ENCODE assay signal across 16 mouse cellular contexts in genomic region chr14:21669218-21669617, GRCm38 (mm10). TPM values are rescaled to one million over a fixed set of nuclear protein-coding genes. Genes with fewer than 3 reads are reported as not detected.
DNase-seq lines count a peak whose midpoint lies in the region; ATAC-seq lines count a peak whose summit lies in the region.
"Had no signal": no experiment of that assay in that cellular context is flagged by ENCODE, and none has a peak within 500 bp of the region (broad histone marks: within the 10 kb centered on the region; RNA-seq: fewer than 3 reads in every experiment).

No protein-coding gene starts in this region.

- 89% methylated on average over 11 of the region's 11 CpGs for WGBS in hindbrain, embryonic 14.5 days
- 91% methylated on average over 11 of the region's 11 CpGs for WGBS in hindbrain, embryonic 11.5 days
- WGBS in limb, embryonic 12.5 days, result 93% methylated on average over 11 of the region's 11 CpGs
- WGBS in limb, embryonic 10.5 days, result 92% methylated on average over 11 of the region's 11 CpGs
- WGBS in stomach, embryonic 16.5 days, result 81% methylated on average over 11 of the region's 11 CpGs

- no peaks in the 10 kb centered on the region for H3K4me1 ChIP-seq in hindbrain, embryonic 14.5 days (replicated peaks; ENCODE audit: control insufficient read depth, insufficient read depth, low read length)
- no peaks in the 10 kb centered on the region for H3K4me1 ChIP-seq in hindbrain, embryonic 11.5 days (replicated peaks; ENCODE audit: control insufficient read depth, insufficient read depth, low read length)
- peaks cover 26% of the 10 kb centered on the region for H3K4me1 ChIP-seq in limb, embryonic 12.5 days (replicated peaks)
- peaks cover 33% of the 10 kb centered on the region for H3K4me1 ChIP-seq in limb, embryonic 10.5 days
- H3K4me1 ChIP-seq in stomach, embryonic 16.5 days (ENCODE audit: control insufficient read depth, insufficient read depth, low read length), result no peaks in the 10 kb centered on the region; the same call in 1 of the 2 replicates

- no peaks in the 10 kb centered on the region for H3K9me3 ChIP-seq in hindbrain, embryonic 14.5 days (ENCODE audit: control insufficient read depth, low read length)
- no peaks in the 10 kb centered on the region for H3K9me3 ChIP-seq in hindbrain, embryonic 11.5 days (ENCODE audit: control insufficient read depth, low read length)
- no peaks in the 10 kb centered on the region for H3K9me3 ChIP-seq in limb, embryonic 12.5 days
- no peaks in the 10 kb centered on the region for H3K9me3 ChIP-seq in limb, embryonic 10.5 days (replicated peaks)
- no peaks in the 10 kb centered on the region for H3K9me3 ChIP-seq in stomach, embryonic 16.5 days (replicated peaks; ENCODE audit: control insufficient read depth, low read length)
- H3K9me3 ChIP-seq: embryonic facial prominence, embryonic 13.5 days; heart, embryonic 13.5 days had no signal

- ATAC-seq in hindbrain, embryonic 14.5 days (ENCODE audit: low FRiP score), result no peak
- no peak for ATAC-seq in hindbrain, embryonic 11.5 days (ENCODE audit: low FRiP score)
- ATAC-seq in limb, embryonic 12.5 days (ENCODE audit: insufficient number of reproducible peaks, insufficient read depth, low FRiP score, low TSS enrichment, low read depth), result no peak
- ATAC-seq in stomach, embryonic 16.5 days (ENCODE audit: insufficient read depth, low FRiP score), result peak; percentile 22; the same call in 1 of the 2 replicates
- no peak for ATAC-seq in megakaryocyte, adult 5-6 weeks (ENCODE audit: poor library complexity, severe bottlenecking)
- ATAC-seq: midbrain, embryonic 16.5 days had no signal

- no peak overlapping the region for H3K4me2 ChIP-seq in hindbrain, embryonic 14.5 days (replicated peaks)
- H3K4me2 ChIP-seq in hindbrain, embryonic 11.5 days (replicated peaks; ENCODE audit: low read depth, low read length), result no peak overlapping the region
- H3K4me2 ChIP-seq in limb, embryonic 12.5 days, result no peak overlapping the region
- no peak overlapping the region for H3K4me2 ChIP-seq in stomach, embryonic 16.5 days (ENCODE audit: low read depth, low read length)
- H3K4me2 ChIP-seq: embryonic facial prominence, embryonic 13.5 days; heart, embryonic 13.5 days had no signal

- DNase-seq in hindbrain, embryonic 14.5 days (ENCODE audit: low spot score), result no peak
- DNase-seq in hindbrain, embryonic 11.5 days (ENCODE audit: low spot score), result no peak
- no peak for DNase-seq in limb, embryonic 10.5 days (ENCODE audit: low spot score)
- peak; percentile 43 for DNase-seq in right cerebral cortex, postnatal 14 days
- DNase-seq in right cerebral cortex, adult 2 months (ENCODE audit: low spot score in 2 of 2), result no peak
- DNase-seq: cerebellum, adult 11 months; thymus, postnatal 36 days had no signal

- 0 out of 2 replicates have a peak overlapping the region, but pooled peaks have one; percentile 9 for H3K27ac ChIP-seq in hindbrain, embryonic 14.5 days
- H3K27ac ChIP-seq in hindbrain, embryonic 11.5 days (ENCODE audit: low read depth, low read length), result no peak overlapping the region
- 0 out of 2 replicates have a peak overlapping the region, but pooled peaks have one; percentile 12 for H3K27ac ChIP-seq in limb, embryonic 12.5 days
- no peak overlapping the region for H3K27ac ChIP-seq in limb, embryonic 10.5 days
- H3K27ac ChIP-seq in stomach, embryonic 16.5 days (ENCODE audit: low read length), result no peak overlapping the region
- H3K27ac ChIP-seq: embryonic facial prominence, embryonic 13.5 days; heart, embryonic 13.5 days had no signal

- no peaks in the 10 kb centered on the region for H3K27me3 ChIP-seq in hindbrain, embryonic 14.5 days (ENCODE audit: control insufficient read depth, insufficient read depth, low read length)
- H3K27me3 ChIP-seq in hindbrain, embryonic 11.5 days (ENCODE audit: control insufficient read depth, insufficient read depth, low read length), result no peaks in the 10 kb centered on the region
- H3K27me3 ChIP-seq in limb, embryonic 12.5 days, result no peaks in the 10 kb centered on the region
- no peaks in the 10 kb centered on the region for H3K27me3 ChIP-seq in limb, embryonic 10.5 days (ENCODE audit: low read depth, poor library complexity, severe bottlenecking)
- no peaks in the 10 kb centered on the region for H3K27me3 ChIP-seq in stomach, embryonic 16.5 days (ENCODE audit: control insufficient read depth, insufficient read depth, low read length)
- H3K27me3 ChIP-seq: embryonic facial prominence, embryonic 13.5 days; heart, embryonic 13.5 days had no signal

- H3K36me3 ChIP-seq in hindbrain, embryonic 14.5 days (replicated peaks; ENCODE audit: control insufficient read depth, insufficient read depth), result peaks cover 58% of the 10 kb centered on the region
- 0 out of 2 replicates have a peak, but pooled peaks cover 7% of the 10 kb centered on the region for H3K36me3 ChIP-seq in hindbrain, embryonic 11.5 days (ENCODE audit: control insufficient read depth, insufficient read depth, low read length)
- H3K36me3 ChIP-seq in limb, embryonic 12.5 days, result peaks cover 70% of the 10 kb centered on the region
- H3K36me3 ChIP-seq in limb, embryonic 10.5 days, result peaks cover 68% of the 10 kb centered on the region
- H3K36me3 ChIP-seq in stomach, embryonic 16.5 days (ENCODE audit: control insufficient read depth, insufficient read depth, low read length), result peaks cover 17% of the 10 kb centered on the region

- no peak overlapping the region for H3K4me3 ChIP-seq in hindbrain, embryonic 14.5 days (replicated peaks; ENCODE audit: low read length)
- H3K4me3 ChIP-seq in hindbrain, embryonic 11.5 days (ENCODE audit: low read depth, low read length), result no peak overlapping the region
- H3K4me3 ChIP-seq in limb, embryonic 12.5 days (replicated peaks), result no peak overlapping the region
- no peak overlapping the region for H3K4me3 ChIP-seq in limb, embryonic 10.5 days
- no peak overlapping the region for H3K4me3 ChIP-seq in stomach, embryonic 16.5 days (replicated peaks; ENCODE audit: low read length)
- H3K4me3 ChIP-seq: embryonic facial prominence, embryonic 13.5 days; heart, embryonic 13.5 days had no signal

- no peak overlapping the region for H3K9ac ChIP-seq in hindbrain, embryonic 14.5 days
- no peak overlapping the region for H3K9ac ChIP-seq in hindbrain, embryonic 11.5 days (ENCODE audit: low read depth, low read length)
- H3K9ac ChIP-seq in limb, embryonic 12.5 days (replicated peaks), result no peak overlapping the region
- no peak overlapping the region for H3K9ac ChIP-seq in stomach, embryonic 16.5 days (ENCODE audit: low read length)
- H3K9ac ChIP-seq: embryonic facial prominence, embryonic 13.5 days; heart, embryonic 13.5 days had no signal

RNA-seq across cellular contexts. Expression of gene Dupd1, which starts 45.2 kb away (rescaled TPM):
- not detected in 2 replicates for polyA plus RNA-seq in hindbrain, embryonic 14.5 days (2014; fragmentation: Nextera tagmentation; extraction: Ambion mirVana)
- polyA plus RNA-seq in hindbrain, embryonic 11.5 days (2014; fragmentation: Nextera tagmentation; extraction: Ambion mirVana), result 0.13 TPM in 1 of 2 replicates, not detected in the other
- polyA plus RNA-seq in limb, embryonic 12.5 days (2016; fragmentation: Nextera tagmentation; extraction: Ambion mirVana), result 0.44 and 0.49 TPM in 2 replicates
- 0.45 TPM in 1 of 2 replicates, not detected in the other for polyA plus RNA-seq in limb, embryonic 10.5 days (2016; fragmentation: Nextera tagmentation; extraction: Ambion mirVana)
- 0.81 TPM in 1 of 2 replicates, not detected in the other for polyA plus RNA-seq in stomach, embryonic 16.5 days (2015; fragmentation: Nextera tagmentation; extraction: Ambion mirVana)
- not detected in 2 replicates for total RNA-seq in megakaryocyte, adult 5-6 weeks (2015)
- not detected in 2 replicates for total RNA-seq in megakaryocyte, adult 5-6 weeks (2017)
- total RNA-seq: ES-E14; granulocyte monocyte progenitor cell, adult 5-6 weeks had no signal
- polyA plus RNA-seq: forebrain, embryonic 14.5 days had no signal

Comparison
In these comparisons a context has a peak if more than half of its experiments do, and no peak if none do; other contexts are left out.
1. H3K27ac ChIP-seq: peak in hindbrain, embryonic 14.5 days (single experiment) and limb, embryonic 12.5 days (single experiment); none in hindbrain, embryonic 11.5 days (single experiment), limb, embryonic 10.5 days (single experiment) and stomach, embryonic 16.5 days (single experiment).